Mouse (Mus musculus) gastrocnemius, postnatal 25 days (tissue): ENCODE measurements around the gene Zg16. TPM values are rescaled to one million over a fixed set of nuclear protein-coding genes. Genes with fewer than 3 reads are reported as not detected.
"Not testable (repeated sequence)": the region's sequence is repeated elsewhere in the genome, so short reads cannot be mapped to it uniquely, and the experiment has no call there.

Source experiments
- DNase-seq: peaks from one replicate; pipeline ENCODE4 v3.0.0; 2022
- long read RNA-seq, 2 experiments: library from polyadenylated mRNA; stranded (forward); transcript quantifications; one replicate each; pipeline ENCODE4 v2.0.0; 2021
- total RNA-seq, 2 experiments: library from RNA; stranded (reverse); gene quantifications; 1 replicate in 1 of 2; 2 replicates in 1 of 2; pipeline ENCODE4 v1.2.3; 2021

Zg16 gene
- total RNA-seq: not detected
- long read RNA-seq, experiment 1: 0 reads
- long read RNA-seq, experiment 2, partial matches to known transcripts: 0 of 1 reads
- long read RNA-seq, experiment 2, other reads (novel, unspliced or antisense): 1 of 1 reads

- DNase-seq: not testable (repeated sequence)
Observed at GRCm38 (mm10) chr7:127087278-127088010, at the start of gene Zg16. Zg16 (minus strand) TSS chr7:127087328.

DNA sequence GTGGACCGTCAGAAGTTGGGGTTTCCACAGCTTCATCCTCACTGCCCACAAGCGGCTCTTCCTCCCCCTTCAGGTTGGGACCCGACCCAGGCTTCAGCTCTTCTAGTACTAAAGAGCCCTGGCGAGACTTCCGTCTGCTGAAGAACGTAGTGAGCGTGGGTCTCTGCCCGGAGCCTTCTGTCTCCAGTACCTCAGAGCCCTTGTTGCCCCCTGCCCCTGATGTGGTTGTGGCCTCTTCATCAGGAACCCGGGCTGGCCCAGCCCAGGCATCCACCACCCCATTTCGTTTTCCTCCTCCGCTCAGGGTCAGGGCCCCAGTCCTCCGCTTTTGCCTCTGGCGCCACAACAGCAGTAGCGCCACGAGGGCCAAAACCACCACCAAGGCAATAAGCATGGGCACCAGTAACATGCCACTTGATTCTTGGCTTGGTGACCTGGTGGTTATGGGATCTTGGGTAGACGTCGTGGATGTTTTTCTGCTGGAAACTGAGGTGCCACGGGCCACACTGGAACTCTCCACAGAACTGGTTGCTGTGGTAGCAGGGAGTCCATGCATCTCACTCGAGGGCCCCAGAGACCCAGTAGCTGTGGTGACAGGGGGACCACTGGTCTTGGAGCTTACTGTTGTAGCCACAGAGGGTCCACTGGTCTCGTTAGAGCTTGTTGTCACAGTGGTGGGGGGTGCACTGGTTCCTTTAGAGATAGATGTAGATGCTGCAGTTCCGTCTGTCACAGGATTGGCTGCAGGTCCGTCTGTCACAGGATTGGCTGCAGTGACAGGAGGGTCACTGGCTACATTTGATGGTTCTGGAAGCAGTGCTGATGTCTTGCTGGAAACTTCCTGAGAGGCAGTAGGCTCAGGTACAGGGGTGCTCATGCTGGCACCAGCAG, 49.3 kb upstream of the Zg16 start:
- DNase-seq: no peak

DNA sequence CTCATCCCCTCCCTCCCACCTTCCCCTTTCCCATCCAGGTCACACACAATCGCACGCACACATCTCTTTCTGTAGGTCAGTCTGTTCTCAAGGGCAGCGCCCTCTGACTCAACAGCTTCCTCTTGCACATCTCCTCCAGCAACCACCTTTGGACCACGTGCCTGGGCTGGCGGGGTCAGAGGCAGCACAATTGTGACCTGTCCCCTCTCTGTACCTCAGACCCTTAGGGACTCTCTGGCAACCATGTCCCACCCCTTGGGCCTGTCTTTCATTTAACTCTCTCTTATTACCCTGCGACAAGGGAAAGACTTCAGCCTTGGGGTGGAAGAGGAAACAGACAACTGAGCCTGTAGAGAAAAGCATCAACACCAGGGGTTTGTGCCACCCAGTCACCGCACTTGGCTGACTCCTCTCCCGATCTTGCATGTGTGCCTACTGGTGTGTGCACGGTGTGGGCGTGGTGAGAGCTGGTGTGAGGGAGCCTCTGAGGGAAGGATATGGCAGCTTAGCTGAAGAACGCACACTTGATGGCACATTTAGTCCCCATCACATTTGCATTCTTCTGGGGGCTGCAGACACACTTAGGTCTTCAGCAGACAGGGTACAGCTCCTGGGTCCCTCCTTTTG, 47.8 kb upstream of the Zg16 start:
- no peak for DNase-seq

DNA sequence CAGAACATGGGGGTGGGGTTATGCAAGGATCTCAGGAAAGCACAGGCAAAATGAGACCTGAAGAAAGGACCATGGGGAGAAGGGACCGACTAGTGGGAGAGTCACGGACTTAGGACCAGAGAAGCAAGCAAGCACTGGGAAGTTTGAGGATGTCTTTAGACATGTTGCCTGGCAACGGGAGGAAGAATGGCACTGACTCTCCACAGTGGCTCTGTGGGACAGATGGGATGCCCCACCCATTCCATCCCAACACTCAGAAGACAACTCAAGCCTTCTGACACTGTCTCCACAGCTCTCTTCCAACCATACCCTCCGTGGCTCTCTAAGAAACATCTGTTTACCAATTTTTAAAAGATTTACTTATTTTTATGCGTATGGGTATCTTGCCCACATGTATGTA, 46.0 kb upstream of the Zg16 start:
- DNase-seq: no peak

DNA sequence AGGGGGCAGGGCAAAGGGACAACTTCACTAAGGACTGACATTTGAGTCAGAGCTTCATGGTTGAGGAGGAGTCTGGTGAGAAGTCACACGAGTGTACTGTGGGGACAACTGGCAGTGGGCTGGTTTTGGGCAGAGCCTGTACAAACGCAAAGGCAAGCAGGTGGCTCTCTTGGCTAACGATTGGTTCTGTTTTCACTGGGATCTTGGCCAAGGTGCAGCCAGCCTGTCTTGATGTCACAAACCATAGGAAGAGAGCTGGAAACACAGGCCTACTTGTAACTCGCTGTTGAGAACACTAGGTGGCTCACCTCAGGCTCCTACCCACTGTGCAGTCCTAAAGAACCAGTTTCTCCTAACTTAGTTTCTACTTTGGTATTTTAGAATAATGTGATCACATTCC, 42.5 kb upstream of the Zg16 start:
- no peak for DNase-seq

DNA sequence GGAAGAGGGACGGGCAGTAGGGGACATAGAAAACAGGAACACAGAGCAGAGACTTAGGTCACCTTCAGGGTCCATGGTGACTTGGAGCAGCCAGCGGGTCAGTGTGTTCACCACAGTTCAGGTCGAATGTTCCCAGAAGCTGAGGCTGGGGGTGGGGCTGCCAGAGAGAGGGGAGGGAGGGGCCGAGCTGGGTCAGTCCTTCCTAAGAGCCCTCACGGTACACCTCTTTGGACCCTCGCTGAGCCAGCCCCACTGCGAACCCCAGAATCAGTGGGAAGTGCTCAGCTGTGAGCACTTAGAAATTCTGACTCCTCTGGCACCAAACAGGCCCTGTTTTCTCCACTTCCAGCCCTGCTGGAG, 34.8 kb upstream of the Zg16 start, which contains the start of gene Qprt:
Gene Qprt (minus strand): TSS at position 316 of the 360 bp plus-strand sequence.
- no peak for DNase-seq

GRCm38 (mm10) chr7:127121061-127121910, 34.2 kb upstream of the Zg16 start:
- peak; percentile 36 for DNase-seq

GRCm38 (mm10) chr7:127118671-127119445, 31.7 kb upstream of the Zg16 start:
- no peak for DNase-seq

DNA sequence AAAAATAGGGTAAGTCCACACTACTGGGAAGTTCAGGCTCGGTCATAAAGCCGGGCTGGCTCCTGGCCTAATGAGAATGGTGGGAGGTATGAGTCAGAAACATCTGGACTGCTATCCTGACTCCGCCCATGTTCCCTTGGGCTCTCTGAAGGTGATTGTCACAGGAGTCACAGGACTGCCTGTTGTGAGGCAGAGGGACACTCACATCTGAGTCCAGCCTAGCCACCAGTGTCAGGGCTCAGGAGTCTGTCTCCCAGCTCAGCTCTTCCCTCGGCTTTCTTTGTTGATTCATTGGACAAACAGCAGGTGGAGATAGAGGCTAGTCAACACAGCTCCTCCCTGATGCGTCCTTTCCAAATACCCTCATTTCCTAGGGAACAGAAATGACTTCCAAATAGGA, 30.8 kb upstream of the Zg16 start:
- DNase-seq: peak; percentile 29

DNA sequence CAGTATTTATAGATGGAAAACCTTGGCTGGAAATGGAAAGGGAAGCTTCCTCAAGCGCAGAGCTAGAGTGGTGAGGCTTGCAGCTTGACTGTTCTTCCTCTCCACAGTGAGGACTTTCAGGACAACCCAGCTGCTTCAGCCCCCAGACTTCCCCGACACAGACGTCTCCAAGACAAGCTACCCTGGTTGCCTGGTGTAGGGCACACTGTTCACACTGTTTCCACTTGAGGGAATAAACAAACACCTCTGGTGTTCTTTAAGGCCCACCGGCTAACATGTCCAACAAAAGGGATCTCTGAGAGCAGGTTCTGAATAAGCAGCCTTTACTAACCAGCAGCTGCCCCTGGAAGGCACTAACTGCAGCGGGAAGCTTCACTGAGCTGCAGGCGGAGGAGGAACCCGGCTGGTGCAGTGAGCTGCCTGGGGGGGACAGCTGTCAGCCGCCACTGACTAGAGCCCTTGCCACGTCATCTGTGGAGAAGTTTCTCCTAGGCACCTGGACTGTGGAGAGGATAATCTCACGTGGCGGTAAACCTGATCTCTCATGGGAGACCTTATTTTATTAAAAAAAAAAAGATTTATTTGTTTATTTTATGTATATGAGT, 29.3 kb upstream of the Zg16 start:
- no peak for DNase-seq

DNA sequence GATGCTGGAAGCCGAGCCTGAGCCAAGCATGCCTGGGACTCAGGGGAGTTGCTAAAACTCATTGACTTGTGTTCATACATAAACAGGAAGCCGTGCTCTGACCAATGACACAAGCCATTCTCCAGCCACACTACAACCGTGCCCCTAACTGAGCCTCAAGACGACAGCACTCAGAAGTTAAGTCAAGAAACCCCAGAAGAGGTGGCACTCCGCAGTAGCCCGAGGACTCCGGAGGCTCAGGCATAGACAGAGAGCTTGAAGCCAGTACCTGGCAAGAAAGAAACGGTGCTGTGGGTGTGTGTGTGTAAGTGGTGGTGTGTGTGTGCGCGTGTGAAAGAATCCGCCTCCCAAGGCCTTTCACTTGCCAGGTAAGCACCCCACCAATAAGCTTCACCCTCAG, 27.8 kb upstream of the Zg16 start:
- DNase-seq: no peak

DNA sequence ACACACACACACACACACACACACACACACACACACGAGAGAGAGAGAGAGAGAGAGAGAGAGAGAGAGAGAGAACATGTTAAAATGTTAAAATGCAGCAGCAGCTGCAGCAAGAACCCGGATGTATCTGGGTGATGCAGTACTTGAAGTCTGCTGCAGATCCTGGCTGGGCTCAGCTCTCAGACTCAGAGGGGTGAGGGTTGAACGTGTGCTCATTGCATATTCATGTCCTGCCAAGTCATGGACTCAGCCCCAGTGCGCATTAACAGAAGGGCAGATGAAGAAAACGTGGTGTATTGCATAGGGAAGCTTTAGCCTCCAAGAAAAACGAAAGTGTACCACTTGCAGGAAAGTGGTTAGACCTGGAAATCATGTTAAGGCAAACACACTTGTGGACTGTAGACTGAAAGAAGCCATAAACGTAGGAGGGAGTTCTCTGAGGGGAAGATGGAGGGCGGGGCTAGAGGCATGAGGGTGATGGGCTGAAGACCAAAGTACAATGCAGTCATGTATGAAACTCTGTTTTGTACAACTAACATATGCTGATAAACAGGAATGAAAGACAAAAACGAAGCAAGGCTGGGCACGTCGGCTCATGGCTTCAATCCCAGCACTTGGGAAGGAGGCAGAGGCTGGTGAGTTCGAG, 26.6 kb upstream of the Zg16 start:
- no peak for DNase-seq

DNA sequence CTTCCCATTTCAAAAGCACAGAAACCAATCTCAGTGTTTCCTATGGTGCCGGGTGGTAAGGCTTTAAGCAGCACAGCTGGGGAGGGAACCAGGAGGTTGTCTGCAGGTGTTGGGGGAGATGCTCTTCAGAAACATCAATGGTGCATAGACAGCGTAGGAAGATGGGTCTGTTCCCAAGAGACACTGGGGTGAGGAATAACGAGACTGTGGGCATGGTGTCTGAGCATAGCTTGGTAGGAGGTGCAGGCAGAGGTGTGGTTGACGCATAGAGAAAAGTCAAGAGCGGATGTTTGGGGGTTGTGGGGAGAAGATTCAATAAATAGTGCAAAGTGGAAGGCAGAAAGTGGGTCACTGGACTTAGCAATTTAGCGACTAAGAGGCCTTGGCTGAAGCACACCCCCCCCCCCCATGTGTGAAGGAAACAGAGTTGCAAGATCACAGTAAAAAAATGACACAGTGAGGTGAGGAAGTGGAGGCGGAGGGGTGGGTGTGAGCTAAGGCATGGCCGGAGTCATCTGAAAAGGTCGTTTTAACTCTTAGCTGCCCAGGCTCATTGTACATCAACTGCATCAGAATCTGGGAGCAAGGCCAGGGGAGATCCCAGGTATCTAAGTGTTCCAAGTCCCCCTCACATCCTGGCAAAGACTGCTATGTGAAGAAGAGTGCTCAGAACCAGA, 25.9 kb upstream of the Zg16 start:
- DNase-seq: no peak

DNA sequence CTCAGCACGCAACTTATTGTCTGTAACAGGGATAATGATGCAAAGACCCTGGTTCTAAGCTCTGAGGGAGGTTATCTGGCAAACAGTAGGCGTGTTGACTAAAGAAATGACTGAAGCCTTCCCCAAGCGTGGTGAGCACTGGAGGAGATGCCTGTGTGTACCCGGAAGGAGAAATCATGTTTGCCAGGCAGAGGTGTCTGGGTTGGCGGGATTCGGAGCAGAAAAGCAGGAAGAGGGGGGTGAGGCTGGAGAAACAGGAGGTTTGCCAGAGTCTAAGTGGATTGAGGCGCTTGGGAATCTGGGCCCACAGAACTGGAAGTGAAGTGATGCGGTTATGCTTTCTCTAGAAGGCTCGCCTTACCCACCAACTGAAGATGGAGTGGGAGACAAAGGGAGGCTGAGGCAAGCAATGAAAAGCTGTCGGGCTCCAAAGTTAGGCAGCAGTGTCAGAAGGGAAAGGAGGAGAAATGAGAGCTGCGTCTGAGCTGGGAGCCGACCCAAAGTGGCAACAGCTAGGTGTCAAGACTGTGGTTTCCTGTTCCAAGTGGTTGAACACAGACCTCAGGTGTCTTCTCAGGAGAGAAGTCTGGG, 25.2 kb upstream of the Zg16 start:
- DNase-seq: no peak

DNA sequence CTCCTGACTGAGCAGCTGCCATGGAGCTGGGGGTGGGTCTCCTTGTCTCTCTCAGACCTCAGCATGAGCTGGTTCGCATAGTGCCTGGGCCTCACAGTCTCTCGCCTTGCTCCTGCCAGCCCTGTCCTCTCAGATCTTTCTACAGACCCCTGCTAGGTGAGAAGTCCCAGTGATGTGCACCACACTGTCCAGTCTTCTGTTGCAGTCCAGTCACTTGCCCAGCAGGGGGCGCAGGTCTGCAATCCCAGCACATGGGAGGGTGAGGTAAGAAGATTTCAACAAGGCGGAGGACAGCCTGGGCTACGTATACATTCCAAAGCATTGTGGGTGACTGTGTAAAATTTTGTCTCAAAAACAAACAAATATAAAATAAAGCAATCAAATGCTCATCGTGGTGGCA, 24.3 kb upstream of the Zg16 start:
- DNase-seq: no peak

- peak; percentile 38 for DNase-seq
Observed at GRCm38 (mm10) chr7:127110239-127111007, 23.3 kb upstream of the Zg16 start.

DNA sequence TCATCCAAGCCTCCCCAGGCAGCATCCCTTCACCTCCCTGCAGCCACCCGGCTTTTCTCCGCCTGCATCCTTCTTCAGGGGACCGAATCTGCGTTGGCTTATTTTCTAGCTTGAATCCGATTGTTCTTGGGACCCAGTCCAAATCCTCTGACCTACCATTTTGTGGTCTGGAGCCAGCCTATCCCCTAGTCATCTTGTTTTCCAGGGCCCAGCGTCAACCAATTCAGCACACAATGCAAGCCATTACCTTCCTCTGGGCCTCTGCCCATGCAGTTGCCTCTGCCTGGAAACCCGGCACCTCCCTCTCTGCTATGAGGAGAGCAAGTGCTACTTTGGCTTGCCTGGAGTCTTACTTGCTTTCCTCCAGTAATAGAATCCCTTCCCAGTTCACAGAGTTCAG, 18.4 kb upstream of the Zg16 start:
- no peak for DNase-seq
